Mouse (Mus musculus) ES-E14 (cell line): ENCODE results near the gene Fntb. TPM values are rescaled to one million over a fixed set of nuclear protein-coding genes. Genes with fewer than 3 reads are reported as not detected.
A peak's percentile ranks its signal among the peaks of the same experiment; 100 is the strongest.

Experiments used
- DNase-seq: peaks from one replicate; pipeline ENCODE4 v3.0.0-alpha.2; 2013; ENCODE audit warnings: low read depth, low spot score
- H3K27ac ChIP-seq: 2 replicates; pipeline ENCODE4 v1.5.1; 2012; ENCODE audit warnings: low read depth, mild to moderate bottlenecking, low read length, moderate library complexity, mixed read lengths; ENCODE audit not compliant: poor library complexity, insufficient read depth, severe bottlenecking
- H3K36me3 ChIP-seq: 2 replicates; pipeline ENCODE4 v1.6.1; 2012; ENCODE audit warnings: mild to moderate bottlenecking, low read length, moderate library complexity, mixed read lengths; ENCODE audit not compliant: control insufficient read depth, poor library complexity, insufficient read depth, severe bottlenecking
- H3K4me1 ChIP-seq, 2 experiments: fragments of 150-350 bp in 1 of 2; sonication (generic) in 1 of 2; 2 replicates each; pipeline ENCODE4 v1.6.1; 2012; ENCODE audit warnings: low read length in 2 of 2, mild to moderate bottlenecking in 1 of 2, mixed read lengths in 1 of 2; ENCODE audit not compliant: control insufficient read depth in 2 of 2, insufficient read depth in 2 of 2, poor library complexity in 1 of 2
- H3K4me3 ChIP-seq, 2 experiments: fragments of 150-350 bp in 1 of 2; sonication (generic) in 1 of 2; 2 replicates each; pipeline ENCODE4 v1.5.1; 2012; ENCODE audit warnings: low read length in 2 of 2, low read depth in 1 of 2, mild to moderate bottlenecking in 1 of 2, mixed read lengths in 1 of 2; ENCODE audit not compliant: insufficient read depth in 1 of 2, poor library complexity in 1 of 2, severe bottlenecking in 1 of 2
- H3K9ac ChIP-seq: 2 replicates; pipeline ENCODE4 v1.6.1; 2012; ENCODE audit warnings: low read depth, mild to moderate bottlenecking, low read length, mixed read lengths; ENCODE audit not compliant: poor library complexity, insufficient read depth, severe bottlenecking
- H3K9me3 ChIP-seq: fragments of 150-350 bp; sonication (generic); 2 replicates; pipeline ENCODE4 v1.6.1; 2012; ENCODE audit warnings: low read depth, mild to moderate bottlenecking, low read length; ENCODE audit not compliant: control insufficient read depth, insufficient read depth
- CHD2 ChIP-seq: IDR thresholded peaks from 2 replicates; pipeline ENCODE4 v1.6.1; 2014; ENCODE audit warnings: mild to moderate bottlenecking, low read depth, low read length, inconsistent platforms
- HCFC1 ChIP-seq: IDR thresholded peaks from 2 replicates; pipeline ENCODE4 v1.6.1; 2012; ENCODE audit warnings: low read length, inconsistent platforms, borderline replicate concordance; ENCODE audit not compliant: insufficient read depth
- MAFK ChIP-seq: IDR thresholded peaks from 2 replicates; pipeline ENCODE4 v1.6.1; 2014; ENCODE audit warnings: mild to moderate bottlenecking, low read depth, low read length, inconsistent platforms; ENCODE audit not compliant: insufficient read depth
- ZC3H11A ChIP-seq: IDR thresholded peaks from 2 replicates; pipeline ENCODE4 v1.6.1; 2012; ENCODE audit warnings: low read depth, mild to moderate bottlenecking, inconsistent platforms, low read length, borderline replicate concordance
- ZNF384 ChIP-seq: IDR thresholded peaks from 2 replicates; pipeline ENCODE4 v1.6.1; 2012; ENCODE audit warnings: low read depth, low read length, inconsistent platforms
- in situ Hi-C, 2 experiments: fragments of 600-800 bp; cut with MboI; formaldehyde crosslinking; loops; one replicate each; pipeline ENCODE4 v1.15.1; 2025; ENCODE audit warnings: low sequenced_read_pairs in 2 of 2, inconsistent platforms in 1 of 2; ENCODE audit not compliant: unreplicated experiment in 2 of 2
- total RNA-seq: library from RNA; depleted of rRNA; stranded (reverse); fragments of 300-350 nt; gene quantifications from 2 replicates; pipeline ENCODE4 v1.2.3, GENCODE M21; 2012

Fntb gene
- total RNA-seq, 1 experiment, result 24.0 TPM

GRCm38 (mm10) chr12:76901508-76902294 is 136.3 kb downstream of the Fntb start:
- in situ Hi-C loops, result no loop called here
- Histone ChIP-seq H3K9me3 (no peaks in the 10 kb centered on the region), H3K27ac (peak overlapping the region; percentile 99), H3K9ac (peak overlapping the region; percentile 43), H3K4me3 (peak overlapping the region; percentile 9 to 62; a peak in 3 of 4 replicates), H3K4me1 (peaks cover 22 to 31% of the 10 kb centered on the region in 2 experiments), H3K36me3 (peaks cover 7% of the 10 kb centered on the region; the same call in 1 of the 2 replicates)
- no peak for TF ChIP-seq CHD2
- no peak for TF ChIP-seq MAFK
- no peak for TF ChIP-seq HCFC1
- no peak for TF ChIP-seq ZC3H11A
- DNase-seq, result peak; percentile 75

GRCm38 (mm10) chr12:76906278-76906677 is 140.9 kb downstream of the Fntb start:
- Histone ChIP-seq H3K36me3 (peaks cover 20% of the 10 kb centered on the region; the same call in 1 of the 2 replicates), H3K27ac (no peak overlapping the region), H3K9me3 (no peaks in the 10 kb centered on the region), H3K4me1 (peaks cover 14 to 34% of the 10 kb centered on the region in 2 experiments), H3K4me3 (no peak overlapping the region), H3K9ac (no peak overlapping the region)
- no peak for TF ChIP-seq HCFC1
- TF ChIP-seq ZC3H11A, result no peak
- 0 out of 2 replicates have a peak, but pooled peaks have one; percentile 10 for TF ChIP-seq MAFK
- no peak for DNase-seq
- in situ Hi-C loops, result no loop called here

- Histone ChIP-seq H3K36me3 (peaks cover 24% of the 10 kb centered on the region; the same call in 1 of the 2 replicates), H3K27ac (peak overlapping the region; percentile 34; the same call in 1 of the 2 replicates), H3K4me3 (no peak overlapping the region), H3K4me1 (peaks cover 12 to 37% of the 10 kb centered on the region in 2 experiments), H3K9me3 (no peaks in the 10 kb centered on the region), H3K9ac (no peak overlapping the region)
- TF ChIP-seq MAFK (no peak), HCFC1 (no peak), CHD2 (no peak), ZC3H11A (no peak), ZNF384 (no peak)
- no peak for DNase-seq
- in situ Hi-C loops, result no loop called here
Measured at GRCm38 (mm10) chr12:76909218-76909617, 143.8 kb downstream of the Fntb start.

- Histone ChIP-seq H3K9me3 (no peaks in the 10 kb centered on the region), H3K4me3 (peak overlapping the region in 1 of 2 experiments; percentile 50; a peak in 2 of 4 replicates), H3K4me1 (peaks cover 14 to 41% of the 10 kb centered on the region in 2 experiments), H3K27ac (peak overlapping the region; percentile 89), H3K36me3 (peaks cover 25% of the 10 kb centered on the region; the same call in 1 of the 2 replicates), H3K9ac (peak overlapping the region; percentile 50)
- in situ Hi-C loops, result no loop called here
- TF ChIP-seq ZNF384 (no peak), HCFC1 (no peak), ZC3H11A (no peak), CHD2 (no peak), MAFK (no peak)
- DNase-seq, result peak; percentile 65
Measured at GRCm38 (mm10) chr12:76910258-76910940, 145.0 kb downstream of the Fntb start.
